Mouse (Mus musculus) heart, adult 2 months (tissue): ENCODE measurements at regions not wholly inside any gene's neighbourhood (a gene's known extent, or its start where the extent isn't known, plus 50 kb on each side); places are given as distances from the start of the nearest gene placed in this dataset.

Source experiments
- DNase-seq, 2 experiments: peaks; one replicate each; pipeline ENCODE4 v3.0.0; 2021
- H3K27ac ChIP-seq: fragments of 200-600 bp; 2 replicates; pipeline ENCODE4 v1.8.1; 2022
- H3K27me3 ChIP-seq: fragments of 200-500 bp; 2 replicates; pipeline ENCODE4 v1.6.1; 2012; ENCODE audit warnings: mild to moderate bottlenecking, low read length, inconsistent platforms, mixed read lengths; ENCODE audit not compliant: control insufficient read depth, insufficient read depth
- H3K36me3 ChIP-seq: fragments of 200-500 bp; 2 replicates; pipeline ENCODE4 v1.6.1; 2012; ENCODE audit warnings: low read length, inconsistent platforms; ENCODE audit not compliant: control insufficient read depth, insufficient read depth
- H3K4me1 ChIP-seq: fragments of 200-500 bp; 2 replicates; pipeline ENCODE4 v1.6.1; 2011; ENCODE audit warnings: low read length; ENCODE audit not compliant: control insufficient read depth, insufficient read depth
- H3K4me3 ChIP-seq: fragments of 200-600 bp; 2 replicates; pipeline ENCODE4 v1.8.1; 2022
- H3K79me2 ChIP-seq: fragments of 200-500 bp; replicated peaks from 2 replicates; pipeline ENCODE4 v1.6.1; 2012; ENCODE audit warnings: mild to moderate bottlenecking, inconsistent platforms, low read length, moderate library complexity, mixed read lengths; ENCODE audit not compliant: control insufficient read depth, insufficient read depth
- H3K9ac ChIP-seq: fragments of 200-500 bp; 2 replicates; pipeline ENCODE4 v1.6.1; 2012; ENCODE audit warnings: low read depth, mild to moderate bottlenecking, control low read depth, inconsistent platforms, low read length, mixed read lengths
- CTCF ChIP-seq: fragments of 200-600 bp; IDR thresholded peaks from 2 replicates; pipeline ENCODE4 v1.8.1; 2022; ENCODE audit warnings: antibody characterized with exemption, mild to moderate bottlenecking, moderate library complexity
- EP300 ChIP-seq: fragments of 200-500 bp; IDR thresholded peaks from 2 replicates; pipeline ENCODE4 v1.6.1; 2011; ENCODE audit warnings: low read depth, low read length, control low read depth; ENCODE audit not compliant: insufficient read depth
- POLR2A ChIP-seq: fragments of 200-500 bp; IDR thresholded peaks from 2 replicates; pipeline ENCODE4 v1.6.1; 2011; ENCODE audit warnings: mild to moderate bottlenecking, low read depth, low read length, control low read depth; ENCODE audit not compliant: insufficient read depth
- WGBS: fragments of 180-500 bp; shearing (Covaris S2); methylation state at CpG from one replicate; pipeline ENCODE4 v1.1.7; 2018; 5-methylcytosine and 5-hydroxymethylcytosine counted together
- intact Hi-C: fragments of 180-260 bp; cut with DNase I; formaldehyde crosslinking; loops from one replicate; pipeline ENCODE4 v1.15.1; 2025

- no peak for TF ChIP-seq EP300
- no peak for TF ChIP-seq CTCF
- TF ChIP-seq POLR2A = no peak
- no peak overlapping the region for H3K9ac ChIP-seq
- H3K36me3 ChIP-seq = no peaks in the 10 kb centered on the region
- H3K79me2 ChIP-seq = no peaks in the 10 kb centered on the region
- H3K27ac ChIP-seq = no peak overlapping the region
- no peak for DNase-seq
- H3K27me3 ChIP-seq = no peaks in the 10 kb centered on the region
- no peaks in the 10 kb centered on the region for H3K4me1 ChIP-seq
- H3K4me3 ChIP-seq = no peak overlapping the region
- WGBS = 30% methylated on average over 2 of the region's 2 CpGs
- intact Hi-C loops = no loop called here
Measured at GRCm38 (mm10) chr16:49335916-49336315, 278.6 kb downstream of the Myh15 start.

- no peaks in the 10 kb centered on the region for H3K4me1 ChIP-seq
- no peaks in the 10 kb centered on the region for H3K36me3 ChIP-seq
- TF ChIP-seq POLR2A (no peak), EP300 (no peak), CTCF (no peak)
- no peak overlapping the region for H3K27ac ChIP-seq
- no peak overlapping the region for H3K9ac ChIP-seq
- WGBS = 100% methylated on average over 1 of the region's 1 CpGs
- no peak for DNase-seq
- H3K27me3 ChIP-seq = no peaks in the 10 kb centered on the region
- no peaks in the 10 kb centered on the region for H3K79me2 ChIP-seq
- intact Hi-C loops = no loop called here
- no peak overlapping the region for H3K4me3 ChIP-seq
Measured at GRCm38 (mm10) chr16:49337948-49338347, 280.7 kb downstream of the Myh15 start.

- Histone ChIP-seq H3K4me3 (no peak overlapping the region), H3K4me1 (no peaks in the 10 kb centered on the region), H3K79me2 (no peaks in the 10 kb centered on the region; the same call in 1 of the 2 replicates), H3K9ac (no peak overlapping the region), H3K36me3 (no peaks in the 10 kb centered on the region), H3K27me3 (no peaks in the 10 kb centered on the region), H3K27ac (no peak overlapping the region)
- intact Hi-C loops = no loop called here
- TF ChIP-seq POLR2A = no peak
- no peak for TF ChIP-seq CTCF
- WGBS = 73% methylated on average over 3 of the region's 3 CpGs
- DNase-seq = no peak
Measured at GRCm38 (mm10) chr16:49358404-49358803, 301.1 kb downstream of the Myh15 start.

GRCm38 (mm10) chr16:49361731-49362130 is 304.4 kb downstream of the Myh15 start:
- no peaks in the 10 kb centered on the region for H3K4me1 ChIP-seq
- H3K36me3 ChIP-seq = no peaks in the 10 kb centered on the region
- no peaks in the 10 kb centered on the region for H3K27me3 ChIP-seq
- no peak overlapping the region for H3K27ac ChIP-seq
- no peaks in the 10 kb centered on the region; the same call in 1 of the 2 replicates for H3K79me2 ChIP-seq
- intact Hi-C loops = no loop called here
- TF ChIP-seq POLR2A (no peak), EP300 (no peak), CTCF (no peak)
- 63% methylated on average over 1 of the region's 1 CpGs for WGBS
- no peak overlapping the region for H3K9ac ChIP-seq
- no peak for DNase-seq
- H3K4me3 ChIP-seq = no peak overlapping the region

- H3K4me3 ChIP-seq = no peak overlapping the region
- H3K36me3 ChIP-seq = no peaks in the 10 kb centered on the region
- H3K27ac ChIP-seq = no peak overlapping the region
- no peaks in the 10 kb centered on the region for H3K79me2 ChIP-seq
- H3K4me1 ChIP-seq = no peaks in the 10 kb centered on the region; the same call in 1 of the 2 replicates
- H3K9ac ChIP-seq = no peak overlapping the region
- no peaks in the 10 kb centered on the region for H3K27me3 ChIP-seq
- WGBS = 36% methylated on average over 9 of the region's 9 CpGs
- no peak for TF ChIP-seq EP300
- TF ChIP-seq CTCF = no peak
- TF ChIP-seq POLR2A = no peak
- intact Hi-C loops = no loop called here
- DNase-seq = peak; percentile 21 to 44
Measured at GRCm38 (mm10) chr16:49369450-49369849, 312.2 kb downstream of the Myh15 start.

- TF ChIP-seq CTCF (no peak), EP300 (no peak)
- H3K79me2 ChIP-seq = no peaks in the 10 kb centered on the region
- H3K9ac ChIP-seq = no peak overlapping the region
- no peak overlapping the region for H3K27ac ChIP-seq
- WGBS = 59% methylated on average over 4 of the region's 4 CpGs
- H3K36me3 ChIP-seq = no peaks in the 10 kb centered on the region
- no peak overlapping the region for H3K4me3 ChIP-seq
- DNase-seq = no peak
- no peaks in the 10 kb centered on the region for H3K27me3 ChIP-seq
- intact Hi-C loops = no loop called here
- H3K4me1 ChIP-seq = no peaks in the 10 kb centered on the region
Measured at GRCm38 (mm10) chr16:49375108-49375507, 317.8 kb downstream of the Myh15 start.
